Comparison of ENCODE assay signal across 26 mouse cellular contexts in the genomic region with DNA sequence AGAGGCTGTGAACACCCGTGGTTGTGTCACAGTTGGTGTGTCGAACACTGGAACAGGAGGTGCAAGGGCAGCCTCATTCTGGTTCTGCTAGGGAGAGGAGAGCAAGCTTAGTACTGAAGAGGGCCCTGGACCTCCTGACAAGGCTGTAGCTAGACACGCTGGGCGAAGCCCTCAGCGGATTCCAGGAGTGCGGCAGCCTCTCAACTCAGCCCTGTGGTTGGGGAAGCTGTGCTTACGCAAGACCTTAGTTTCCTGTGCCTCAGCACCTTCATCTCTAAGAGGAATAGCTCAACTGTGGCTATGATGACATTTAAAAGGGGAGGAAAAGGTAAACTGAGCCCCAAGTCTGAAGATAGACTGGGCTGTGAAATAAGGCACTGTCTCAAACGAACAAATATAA. TPM values are rescaled to one million over a fixed set of nuclear protein-coding genes. Genes with fewer than 3 reads are reported as not detected.
A peak's percentile ranks its signal among the peaks of the same experiment; 100 is the strongest.
DNase-seq lines count a peak whose midpoint lies in the region; ATAC-seq and TF ChIP-seq lines count a peak whose summit lies in the region.
"Had no signal": no experiment of that assay in that cellular context is flagged by ENCODE, and none has a peak within 500 bp of the region (broad histone marks: within the 10 kb centered on the region; RNA-seq: fewer than 3 reads in every experiment).

No protein-coding gene starts in this region.

- no peak overlapping the region for H3K4me2 ChIP-seq in liver, embryonic 13.5 days
- H3K4me2 ChIP-seq in lung, postnatal 0 days (replicated peaks; ENCODE audit: low read depth, low read length), result no peak overlapping the region
- H3K4me2 ChIP-seq: heart, embryonic 12.5 days; midbrain, embryonic 12.5 days had no signal

- TF ChIP-seq CTCF in lung, postnatal 0 days (IDR thresholded peaks at IDR 0.05), result no peak

- no peak overlapping the region for H3K4me3 ChIP-seq in liver, embryonic 13.5 days (replicated peaks)
- H3K4me3 ChIP-seq in lung, postnatal 0 days (ENCODE audit: low read depth, low read length), result no peak overlapping the region
- H3K4me3 ChIP-seq in megakaryocyte, embryonic 14.5 days (replicated peaks), result peak overlapping the region; percentile 9
- H3K4me3 ChIP-seq: heart, embryonic 12.5 days; midbrain, embryonic 12.5 days had no signal

- peak; percentile 37; the same call in 1 of the 2 replicates for ATAC-seq in liver, embryonic 13.5 days (ENCODE audit: low read depth)
- ATAC-seq in lung, postnatal 0 days, result peak; percentile 92
- ATAC-seq: forebrain, embryonic 16.5 days; hindbrain, postnatal 0 days; intestine, postnatal 0 days had no signal

- WGBS in liver, embryonic 13.5 days (ENCODE audit: insufficient replicate concordance), result 74% methylated on average over 8 of the region's 8 CpGs
- 74% methylated on average over 8 of the region's 8 CpGs for WGBS in lung, postnatal 0 days

- DNase-seq in c-Kit-positive CD71-negative TER-119-negative erythroid progenitor cells, embryonic 14.5 days (ENCODE audit: low read depth), result peak; percentile 13
- no peak for DNase-seq in liver, embryonic 13.5 days
- peak; percentile 71 for DNase-seq in lung, postnatal 0 days (ENCODE audit: low spot score)
- DNase-seq in left cerebral cortex, postnatal 14 days (ENCODE audit: low spot score in 2 of 2), result no peak
- no peak for DNase-seq in urinary bladder, postnatal 25 days (ENCODE audit: low spot score)
- DNase-seq in urinary bladder, postnatal 36 days (ENCODE audit: low spot score in 2 of 2), result no peak
- DNase-seq: cerebellum, postnatal 14 days; embryo, embryonic 11 days; gastrocnemius, postnatal 36 days; layer of hippocampus, postnatal 36 days; right cerebral cortex, postnatal 4 days; thymus, adult 2 months had no signal

- H3K27me3 ChIP-seq in liver, embryonic 13.5 days, result no peaks in the 10 kb centered on the region
- no peaks in the 10 kb centered on the region for H3K27me3 ChIP-seq in lung, postnatal 0 days (replicated peaks; ENCODE audit: insufficient read depth, low read length)
- H3K27me3 ChIP-seq in megakaryocyte, embryonic 14.5 days (replicated peaks), result no peaks in the 10 kb centered on the region
- H3K27me3 ChIP-seq: heart, embryonic 12.5 days; midbrain, embryonic 12.5 days had no signal

- intact Hi-C loops in left cerebral cortex, postnatal 14 days (cut with DNase I), result no loop called here

- no peak for TF ChIP-seq EP300 in lung, postnatal 0 days (IDR thresholded peaks at IDR 0.05)

- H3K9me3 ChIP-seq in liver, embryonic 13.5 days (replicated peaks), result no peaks in the 10 kb centered on the region
- no peaks in the 10 kb centered on the region for H3K9me3 ChIP-seq in lung, postnatal 0 days (ENCODE audit: low read length)
- no peaks in the 10 kb centered on the region for H3K9me3 ChIP-seq in megakaryocyte, embryonic 14.5 days
- H3K9me3 ChIP-seq: heart, embryonic 12.5 days; midbrain, embryonic 12.5 days had no signal

- peaks cover 7% of the 10 kb centered on the region; the same call in 1 of the 2 replicates for H3K4me1 ChIP-seq in liver, embryonic 13.5 days (replicated peaks)
- H3K4me1 ChIP-seq in lung, postnatal 0 days (ENCODE audit: insufficient read depth, low read depth, low read length), result no peaks in the 10 kb centered on the region
- peaks cover 12% of the 10 kb centered on the region; the same call in 1 of the 2 replicates for H3K4me1 ChIP-seq in megakaryocyte, embryonic 14.5 days
- H3K4me1 ChIP-seq: heart, embryonic 12.5 days; midbrain, embryonic 12.5 days had no signal

- H3K36me3 ChIP-seq in liver, embryonic 13.5 days, result peaks cover 70% of the 10 kb centered on the region
- H3K36me3 ChIP-seq in lung, postnatal 0 days (ENCODE audit: insufficient read depth, low read length), result peaks cover 38% of the 10 kb centered on the region
- H3K36me3 ChIP-seq in megakaryocyte, embryonic 14.5 days (replicated peaks; ENCODE audit: low read length), result peaks cover 84% of the 10 kb centered on the region

- H3K27ac ChIP-seq in liver, embryonic 13.5 days, result 0 out of 2 replicates have a peak overlapping the region, but pooled peaks have one; percentile 11
- peak overlapping the region; percentile 47 for H3K27ac ChIP-seq in lung, postnatal 0 days (ENCODE audit: low read length)
- H3K27ac ChIP-seq: hindbrain, postnatal 0 days; kidney, postnatal 0 days; midbrain, embryonic 12.5 days had no signal

- no peak overlapping the region for H3K9ac ChIP-seq in liver, embryonic 13.5 days
- H3K9ac ChIP-seq in lung, postnatal 0 days (replicated peaks; ENCODE audit: low read depth), result no peak overlapping the region
- H3K9ac ChIP-seq: heart, embryonic 12.5 days; midbrain, embryonic 12.5 days had no signal

RNA-seq across cellular contexts. Expression of gene Proz, which starts 14.3 kb away (rescaled TPM):
- polyA plus RNA-seq in liver, embryonic 13.5 days (2015; fragmentation: Nextera tagmentation; extraction: Ambion mirVana), result 15.8 and 22.7 TPM in 2 replicates
- polyA plus RNA-seq in lung, postnatal 0 days (2015; fragmentation: Nextera tagmentation; extraction: Ambion mirVana), result 0.87 and 1.2 TPM in 2 replicates
- polyA plus RNA-seq in megakaryocyte, embryonic 14.5 days (2012; ENCODE audit: insufficient read depth, low replicate concordance), result 0.08 TPM in 1 of 2 replicates, not detected in the other
- total RNA-seq in left cerebral cortex, postnatal 14 days (2021), result not detected
- total RNA-seq: adrenal gland, adult 18-20 months; gastrocnemius, postnatal 36 days; heart, postnatal 25 days; hindbrain, postnatal 0 days; layer of hippocampus, adult 18-20 months; layer of hippocampus, postnatal 36 days; monocyte, adult 5-6 weeks had no signal

RNA-seq across cellular contexts. Expression of gene Pcid2, which starts 30.2 kb away (rescaled TPM):
- polyA plus RNA-seq in liver, embryonic 13.5 days (2015; fragmentation: Nextera tagmentation; extraction: Ambion mirVana), result 19.8 and 22.1 TPM in 2 replicates
- 17.5 and 18.0 TPM in 2 replicates for polyA plus RNA-seq in lung, postnatal 0 days (2015; fragmentation: Nextera tagmentation; extraction: Ambion mirVana)
- polyA plus RNA-seq in megakaryocyte, embryonic 14.5 days (2012; ENCODE audit: insufficient read depth, low replicate concordance), result 10.0 and 25.2 TPM in 2 replicates
- 10 to 100 TPM; 26.6 to 29.0 TPM for total RNA-seq in left cerebral cortex, postnatal 14 days (2021)

RNA-seq across cellular contexts. Expression of gene Cul4a, which starts 30.4 kb away (rescaled TPM):
- polyA plus RNA-seq in liver, embryonic 13.5 days (2015; fragmentation: Nextera tagmentation; extraction: Ambion mirVana), result 74.1 and 91.0 TPM in 2 replicates
- 59.5 and 61.2 TPM in 2 replicates for polyA plus RNA-seq in lung, postnatal 0 days (2015; fragmentation: Nextera tagmentation; extraction: Ambion mirVana)
- 5.8 and 14.3 TPM in 2 replicates for polyA plus RNA-seq in megakaryocyte, embryonic 14.5 days (2012; ENCODE audit: insufficient read depth, low replicate concordance)
- total RNA-seq in left cerebral cortex, postnatal 14 days (2021), result 10 to 100 TPM; 56.2 to 59.6 TPM

RNA-seq across cellular contexts. Expression of gene F10, which starts 37.9 kb away (rescaled TPM):
- 67.7 and 77.1 TPM in 2 replicates for polyA plus RNA-seq in liver, embryonic 13.5 days (2015; fragmentation: Nextera tagmentation; extraction: Ambion mirVana)
- 5.9 and 7.4 TPM in 2 replicates for polyA plus RNA-seq in lung, postnatal 0 days (2015; fragmentation: Nextera tagmentation; extraction: Ambion mirVana)
- polyA plus RNA-seq in megakaryocyte, embryonic 14.5 days (2012; ENCODE audit: insufficient read depth, low replicate concordance), result 19.0 and 24.9 TPM in 2 replicates
- total RNA-seq in left cerebral cortex, postnatal 14 days (2021), result not detected
- total RNA-seq: gastrocnemius, postnatal 36 days; layer of hippocampus, adult 18-20 months; layer of hippocampus, postnatal 36 days had no signal

RNA-seq across cellular contexts. Expression of gene F7, which starts 49.2 kb away (rescaled TPM):
- polyA plus RNA-seq in liver, embryonic 13.5 days (2015; fragmentation: Nextera tagmentation; extraction: Ambion mirVana), result 6.1 and 6.5 TPM in 2 replicates
- polyA plus RNA-seq in lung, postnatal 0 days (2015; fragmentation: Nextera tagmentation; extraction: Ambion mirVana), result 5.0 and 5.2 TPM in 2 replicates
- polyA plus RNA-seq in megakaryocyte, embryonic 14.5 days (2012; ENCODE audit: insufficient read depth, low replicate concordance), result 11.8 TPM in 1 of 2 replicates, not detected in the other
- under 1 TPM; 0.23 to 0.24 TPM for total RNA-seq in left cerebral cortex, postnatal 14 days (2021)
- total RNA-seq: gastrocnemius, postnatal 36 days; monocyte, adult 5-6 weeks had no signal
- polyA plus RNA-seq: embryonic facial prominence, embryonic 14.5 days; forebrain, embryonic 16.5 days; hindbrain, postnatal 0 days; limb, embryonic 11.5 days; neural tube, embryonic 11.5 days had no signal

Comparison
In these comparisons a context has a peak if more than half of its experiments do, and no peak if none do; other contexts are left out.
1. DNase-seq: peak in c-Kit-positive CD71-negative TER-119-negative erythroid progenitor cells, embryonic 14.5 days (single experiment) and lung, postnatal 0 days (single experiment); none in liver, embryonic 13.5 days (single experiment), left cerebral cortex, postnatal 14 days (0 of 2), urinary bladder, postnatal 25 days (single experiment) and urinary bladder, postnatal 36 days (0 of 2).